Mouse (Mus musculus): ENCODE measurements around the gene Ppp1r15a.
"Not testable (repeated sequence)": the region's sequence is repeated elsewhere in the genome, so short reads cannot be mapped to it uniquely, and the experiment has no call there.

Ppp1r15a gene

GRCm38 (mm10) chr7:45516846-45517245 lies 9.2 kb downstream of the Ppp1r15a start:
- DNase-seq = not testable (repeated sequence)

- DNase-seq = no peak
Measured at GRCm38 (mm10) chr7:45515436-45515835, 10.6 kb downstream of the Ppp1r15a start.

DNA sequence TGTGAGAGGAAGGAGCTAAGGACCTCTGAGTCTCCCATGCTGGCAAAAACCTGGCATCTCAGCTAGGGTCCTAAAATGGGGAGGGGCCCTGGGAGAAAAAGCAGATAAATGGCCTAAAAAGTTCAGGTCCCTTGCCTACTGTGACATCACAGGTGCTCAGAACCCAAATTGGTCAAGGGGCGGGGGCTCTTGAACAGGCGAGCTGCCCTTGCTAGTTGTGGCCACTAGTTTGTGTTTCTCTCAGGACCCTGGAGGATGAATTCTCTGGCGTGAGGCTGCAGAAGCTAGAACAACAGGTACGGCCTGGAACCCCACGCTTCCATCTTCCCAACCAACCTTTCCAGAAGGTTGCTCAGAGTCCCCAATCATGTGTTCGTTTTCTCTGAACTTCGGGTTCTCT lies 11.7 kb downstream of the Ppp1r15a start:
- no peak for DNase-seq

DNA sequence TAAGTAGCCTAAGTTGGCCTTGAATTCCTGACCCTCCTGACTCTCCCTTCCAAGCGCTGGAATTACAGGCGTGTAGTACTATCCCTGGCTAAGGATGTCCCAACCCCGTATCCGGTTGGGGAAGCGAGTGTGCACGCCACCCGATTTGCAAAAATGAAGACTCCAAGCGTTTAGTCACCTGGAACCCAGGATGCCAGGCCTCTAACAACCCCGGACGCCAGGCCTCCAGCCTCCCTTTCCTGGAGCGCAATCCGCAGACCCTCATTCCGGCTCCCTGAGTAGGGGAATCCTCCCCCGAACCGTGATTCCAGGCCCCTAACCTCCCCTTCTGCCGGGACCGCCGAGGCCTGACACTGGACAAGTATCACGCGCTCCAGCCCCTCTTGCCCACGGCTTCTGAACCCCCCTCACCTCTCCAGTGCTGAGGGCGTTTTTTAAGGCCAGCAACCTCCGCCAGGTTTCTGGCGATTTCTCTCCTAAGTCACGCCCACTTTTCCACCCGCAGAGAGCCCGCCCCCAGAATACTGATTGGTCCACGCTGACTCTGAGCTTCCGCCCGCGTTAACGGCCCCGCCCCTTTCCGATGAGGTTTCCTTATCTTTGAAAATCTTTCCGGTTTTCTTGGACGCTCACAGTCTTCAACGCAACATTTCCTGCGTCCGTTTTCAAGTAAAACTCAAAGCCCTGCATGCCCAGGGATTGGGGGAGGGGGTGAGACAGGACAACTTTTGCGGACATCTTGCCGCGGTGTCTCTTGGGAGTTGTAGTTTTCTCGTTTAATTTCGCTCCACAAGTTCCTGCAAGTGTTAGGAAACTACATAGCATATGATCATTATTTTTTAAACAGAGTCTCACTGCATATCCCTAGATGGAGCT lies 15.9 kb downstream of the Ppp1r15a start, which contains the start of gene Nucb1:
TSS of gene Nucb1 (minus strand) at position 495 of the 876 bp plus-strand sequence.
- DNase-seq = peak; percentile 99

DNA sequence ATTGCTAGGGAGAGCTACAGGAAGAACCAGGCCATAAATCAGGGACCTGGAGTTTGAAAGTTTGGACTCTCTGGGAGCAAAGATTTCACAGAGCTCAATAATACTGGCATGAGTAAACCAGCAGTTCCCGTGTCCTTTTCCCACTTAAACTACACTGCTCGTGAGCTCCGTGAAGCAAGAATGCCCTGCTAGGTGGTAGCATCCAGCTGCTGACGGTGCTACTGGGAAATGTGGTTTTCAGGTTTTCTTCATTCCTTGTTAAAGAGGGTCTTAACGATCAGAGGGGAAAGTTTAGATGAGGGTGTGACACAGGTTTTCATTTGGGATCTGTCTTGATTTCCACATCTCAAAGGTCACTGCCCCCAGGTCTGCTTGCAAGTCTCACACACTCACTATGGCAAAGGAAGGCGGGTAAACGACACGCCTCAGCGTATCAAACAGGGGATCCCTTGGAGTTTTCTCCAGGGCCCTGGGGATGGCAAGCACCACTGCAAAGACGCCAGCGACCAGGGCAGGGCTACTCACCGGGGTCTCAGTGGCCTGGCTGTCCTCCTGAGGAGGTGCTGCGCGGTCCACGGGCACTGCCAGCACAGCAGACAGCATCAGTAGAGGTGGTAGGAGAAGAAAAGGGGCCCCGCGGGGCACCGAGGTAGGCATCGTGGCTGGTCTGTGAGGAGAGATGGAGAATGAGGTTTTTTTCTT lies 16.7 kb downstream of the Ppp1r15a start:
- DNase-seq = peak; percentile 92

GRCm38 (mm10) chr7:45508561-45508960 lies 17.5 kb downstream of the Ppp1r15a start:
- DNase-seq = no peak

GRCm38 (mm10) chr7:45507583-45507982 lies 18.5 kb downstream of the Ppp1r15a start:
- DNase-seq = no peak

GRCm38 (mm10) chr7:45498427-45498826 lies 27.6 kb downstream of the Ppp1r15a start:
- DNase-seq = no peak

- DNase-seq = peak; percentile 93
Measured at GRCm38 (mm10) chr7:45494548-45494947, 31.5 kb downstream of the Ppp1r15a start.

DNA sequence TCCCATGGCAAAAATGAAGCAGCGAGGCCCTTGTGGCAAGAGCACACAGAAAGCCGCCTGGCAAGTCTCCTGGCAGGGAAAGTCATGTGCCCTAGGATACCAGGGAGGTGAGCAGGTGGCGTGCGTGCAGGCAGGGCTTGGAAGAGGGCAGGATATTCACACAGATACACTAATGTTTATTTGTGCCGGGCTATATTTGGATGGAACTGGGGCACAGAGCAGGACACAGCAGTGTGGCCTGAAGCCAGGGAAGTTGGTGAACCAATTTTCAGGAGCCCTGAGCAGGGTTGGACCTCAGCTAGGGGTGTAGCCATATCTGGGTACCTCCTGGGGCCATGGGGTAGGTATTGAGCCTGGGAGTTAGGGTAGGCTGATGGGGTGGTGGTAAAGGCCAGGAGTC lies 33.1 kb downstream of the Ppp1r15a start:
- peak; percentile 96 for DNase-seq

DNA sequence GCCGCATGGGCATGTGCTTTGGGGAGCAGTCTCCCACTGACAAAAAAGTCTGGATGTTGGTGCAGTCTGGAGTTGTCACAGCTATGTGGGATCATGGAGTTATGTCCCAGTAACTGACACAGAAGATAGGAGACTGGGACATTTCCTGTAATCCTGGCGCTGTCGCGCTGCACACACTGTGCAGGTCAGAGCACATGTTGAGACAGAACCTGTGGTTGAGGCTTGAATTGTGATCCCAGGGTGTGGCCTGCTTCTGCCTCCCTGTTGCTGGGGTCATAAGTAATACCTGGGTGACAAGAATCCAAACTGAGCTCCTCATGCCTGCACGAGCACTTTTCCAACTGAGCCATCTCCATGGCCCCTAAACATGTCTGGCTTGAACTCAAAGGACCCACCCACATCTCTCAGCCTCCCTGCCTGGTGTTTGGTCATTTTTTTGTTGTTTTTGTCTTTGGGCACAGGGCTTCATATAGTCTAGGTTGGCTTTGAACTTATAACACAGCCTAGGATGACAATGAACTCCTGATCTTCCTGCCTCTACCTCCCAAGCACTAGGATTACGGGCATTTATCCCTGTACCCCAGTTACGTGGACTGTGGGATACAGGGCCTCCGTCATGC lies 33.7 kb downstream of the Ppp1r15a start:
- DNase-seq = peak; percentile 86

- DNase-seq = no peak
Measured at GRCm38 (mm10) chr7:45491264-45491663, 34.8 kb downstream of the Ppp1r15a start.

GRCm38 (mm10) chr7:45490822-45491221 lies 35.2 kb downstream of the Ppp1r15a start:
- DNase-seq = no peak

- DNase-seq = no peak
Measured at GRCm38 (mm10) chr7:45489578-45489977, 36.5 kb downstream of the Ppp1r15a start.

GRCm38 (mm10) chr7:45488293-45489204 lies 37.5 kb downstream of the Ppp1r15a start, which contains the start of gene Dhdh:
Dhdh (minus strand) TSS chr7:45488805.
- peak; percentile 98 for DNase-seq

- DNase-seq = peak; percentile 87
Measured at GRCm38 (mm10) chr7:45487861-45488292, 38.2 kb downstream of the Ppp1r15a start.

DNA sequence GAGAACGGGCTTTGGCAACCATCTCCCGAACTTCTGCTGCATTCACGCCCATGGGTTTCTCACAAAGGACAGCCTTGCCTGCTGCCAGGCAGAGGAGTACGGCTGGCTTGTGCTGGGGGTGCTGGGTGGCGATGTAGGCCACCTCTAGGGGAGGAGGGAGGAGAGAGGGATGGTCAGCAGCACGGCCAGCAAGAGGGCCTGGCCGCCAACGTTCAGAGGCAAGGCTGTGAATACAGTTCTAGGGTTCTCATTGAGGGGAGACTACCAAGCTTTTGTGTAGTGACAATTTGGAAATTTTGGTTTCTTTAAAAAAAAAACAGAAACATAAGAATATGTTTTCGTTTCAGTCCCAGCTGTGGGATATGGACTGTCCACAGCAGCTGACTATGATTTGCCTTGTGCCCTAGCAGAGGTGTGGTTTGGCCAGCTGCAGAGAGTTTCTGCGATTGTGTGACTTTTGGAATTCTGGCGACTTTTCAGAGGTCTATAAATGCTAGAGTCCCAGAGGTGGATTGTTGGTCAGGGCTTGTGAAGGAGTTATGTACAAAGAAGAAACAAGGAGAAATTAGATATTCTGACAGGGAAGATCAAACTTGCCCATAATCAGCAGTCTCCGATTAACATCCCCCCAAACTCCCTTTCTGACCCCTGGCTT lies 39.2 kb downstream of the Ppp1r15a start, which contains the start of gene Gm45808:
TSS of gene Gm45808 (minus strand) at position 51 of the 655 bp plus-strand sequence.
- no peak for DNase-seq

DNA sequence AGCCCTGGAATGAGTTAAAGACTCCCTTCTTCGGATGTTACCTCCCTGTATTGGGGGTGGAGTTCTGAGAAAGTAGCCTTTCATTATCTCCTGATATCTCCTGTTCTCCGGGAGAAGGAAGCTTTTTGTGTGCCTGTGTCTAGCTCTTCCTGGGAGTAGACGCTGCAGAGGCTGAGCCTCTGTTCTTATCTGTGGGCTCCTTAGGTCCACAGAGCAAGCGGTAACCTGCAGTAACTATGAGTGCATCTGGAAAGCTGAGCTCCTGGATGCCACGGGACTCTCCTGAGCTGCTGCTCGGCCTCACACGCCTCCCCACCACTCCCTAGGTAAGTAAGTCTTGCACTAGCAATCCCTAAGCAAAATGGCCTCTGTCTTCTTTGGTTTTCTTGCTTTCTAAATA lies 39.9 kb downstream of the Ppp1r15a start:
- DNase-seq = no peak

DNA sequence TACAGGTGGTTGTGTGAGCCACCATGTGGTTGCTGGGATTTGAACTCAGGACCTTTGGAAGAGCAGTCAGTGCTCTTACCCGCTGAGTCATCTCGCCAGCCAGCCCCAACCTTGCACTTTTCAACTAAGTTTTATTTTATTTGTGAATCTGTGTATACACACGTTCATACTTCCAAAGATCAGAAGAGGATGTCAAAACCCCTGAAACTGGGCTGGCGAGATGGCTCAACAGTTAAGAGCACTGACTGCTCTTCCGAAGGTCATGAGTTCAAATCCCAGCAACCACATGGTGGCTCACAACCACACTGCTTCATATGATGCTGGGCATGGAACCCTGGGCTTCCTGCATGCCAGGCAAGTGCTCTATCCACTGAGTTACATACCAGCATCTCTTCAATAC lies 41.1 kb downstream of the Ppp1r15a start:
- not testable (repeated sequence) for DNase-seq

DNA sequence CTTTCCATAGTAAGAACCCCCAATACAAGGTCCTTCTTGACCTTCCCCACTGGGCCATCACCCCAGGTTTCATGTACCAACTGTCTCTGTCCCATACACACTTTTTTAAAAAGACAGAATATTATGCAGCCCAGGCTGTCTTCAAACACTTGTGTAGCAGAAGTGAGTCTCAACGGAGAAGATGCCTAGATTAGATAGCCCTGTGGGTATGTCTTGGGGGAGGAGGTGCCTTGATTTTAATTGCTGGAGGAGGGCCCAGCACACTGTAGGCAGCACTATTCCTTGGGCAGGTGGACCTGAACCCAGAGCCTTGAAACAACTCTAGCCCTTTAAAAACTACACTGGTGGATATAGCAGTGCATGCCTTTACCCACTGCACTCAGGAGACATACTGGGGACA lies 43.9 kb downstream of the Ppp1r15a start:
- DNase-seq = no peak

DNA sequence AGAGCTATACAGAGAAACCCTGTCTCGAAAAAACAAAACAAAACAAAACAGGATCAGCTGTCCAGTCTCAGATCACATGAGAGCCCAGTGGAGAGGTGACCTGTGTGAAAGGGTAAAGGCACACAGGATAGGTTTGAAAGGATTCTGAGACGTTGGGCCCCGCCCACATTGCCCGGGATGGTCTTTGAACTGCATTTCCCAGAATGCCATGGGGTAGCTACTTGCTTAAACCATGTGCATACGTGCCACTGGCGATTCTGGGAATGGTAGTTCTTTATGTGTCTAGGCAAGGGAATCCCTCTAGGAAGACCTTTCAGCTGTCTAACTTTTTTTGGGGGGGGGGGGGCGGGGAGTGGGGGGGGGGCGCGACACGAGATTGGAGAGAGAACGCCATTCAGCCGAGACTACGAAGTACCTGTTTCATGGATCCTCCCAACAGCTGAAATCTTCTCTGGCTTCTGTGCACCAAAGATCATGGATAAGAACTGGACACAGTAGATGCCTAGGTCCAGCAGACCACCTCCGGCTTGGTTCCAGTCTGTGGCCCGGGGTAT lies 44.6 kb downstream of the Ppp1r15a start, which contains the start of gene Tulp2:
TSS of gene Tulp2 (plus strand) at position 504 of the 554 bp plus-strand sequence.
- peak; percentile 94 for DNase-seq

All from heart, adult 11 months (tissue).